Mouse (Mus musculus) kidney, embryonic 14.5 days (tissue): Measurements from ENCODE around the gene Ppp1r3c. TPM values are rescaled to one million over a fixed set of nuclear protein-coding genes. Genes with fewer than 3 reads are reported as not detected.

Experiments used
- ATAC-seq: fragments of 200-750 bp; cut with Nextera tagmentation; 2 replicates; pipeline ENCODE4 v1.8.0; 2017; ENCODE audit warnings: moderate number of reproducible peaks, mild to moderate bottlenecking, moderate TSS enrichment, moderate library complexity; ENCODE audit not compliant: low FRiP score, low TSS enrichment
- H3K27ac ChIP-seq: fragments of 300-500 bp; sonication (generic); 2 replicates; pipeline ENCODE4 v1.5.1; 2014; ENCODE audit warnings: low read depth, mild to moderate bottlenecking, low read length, moderate library complexity, mixed read lengths
- H3K27me3 ChIP-seq: fragments of 300-500 bp; sonication (generic); 2 replicates; pipeline ENCODE4 v1.6.1; 2014; ENCODE audit warnings: mild to moderate bottlenecking, low read length; ENCODE audit not compliant: control insufficient read depth, insufficient read depth
- H3K36me3 ChIP-seq: fragments of 300-500 bp; sonication (generic); 2 replicates; pipeline ENCODE4 v1.6.1; 2014; ENCODE audit warnings: low read length, mixed read lengths; ENCODE audit not compliant: control insufficient read depth, insufficient read depth
- H3K4me1 ChIP-seq: fragments of 300-500 bp; sonication (generic); 2 replicates; pipeline ENCODE4 v1.6.1; 2014; ENCODE audit warnings: low read length, mixed read lengths; ENCODE audit not compliant: control insufficient read depth, insufficient read depth
- H3K4me2 ChIP-seq: fragments of 300-500 bp; sonication (generic); replicated peaks from 2 replicates; pipeline ENCODE4 v1.6.1; 2014; ENCODE audit warnings: low read depth, mild to moderate bottlenecking, low read length
- H3K4me3 ChIP-seq: fragments of 300-500 bp; sonication (generic); 2 replicates; pipeline ENCODE4 v1.5.1; 2014; ENCODE audit warnings: mild to moderate bottlenecking, low read length
- H3K9ac ChIP-seq: fragments of 300-500 bp; sonication (generic); 2 replicates; pipeline ENCODE4 v1.6.1; 2014; ENCODE audit warnings: low read depth, mild to moderate bottlenecking, low read length, moderate library complexity
- H3K9me3 ChIP-seq: fragments of 300-500 bp; sonication (generic); 2 replicates; pipeline ENCODE4 v1.6.1; 2016; ENCODE audit warnings: low read length; ENCODE audit not compliant: control insufficient read depth
- WGBS: fragments of 180-500 bp; shearing (Covaris S2); extraction: QIAGEN DNeasy Blood & Tissue Kit; methylation state at CpG from one replicate; pipeline ENCODE4 v1.1.7; 2014; 5-methylcytosine and 5-hydroxymethylcytosine counted together
- polyA plus RNA-seq: library from polyadenylated mRNA; unstranded; fragments of >200 nt; fragmentation: Nextera tagmentation; extraction: Ambion mirVana; gene quantifications from 2 replicates; pipeline ENCODE4 v1.2.1, GENCODE M21; 2014

The Ppp1r3c gene
- polyA plus RNA-seq, 1 experiment from 2014 or later = 16.7 TPM

DNA sequence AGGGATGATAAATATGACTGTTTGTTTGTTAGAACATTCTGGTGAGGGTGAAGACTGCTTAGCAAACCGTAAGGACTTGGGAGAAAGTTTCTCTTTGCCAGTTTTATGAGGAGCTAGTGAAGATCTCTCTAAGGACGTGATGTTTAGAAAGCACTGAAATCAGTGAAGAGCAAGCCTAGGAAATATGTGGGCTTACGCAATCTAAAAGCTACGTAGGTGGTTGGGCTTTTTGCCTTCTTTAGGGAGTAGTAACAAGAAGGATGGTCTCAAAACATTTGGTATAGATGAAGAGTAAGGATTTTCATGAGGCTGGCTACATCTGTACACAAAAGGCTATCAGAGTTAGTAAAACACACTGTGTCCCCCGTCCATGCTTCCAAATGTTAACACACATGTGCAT, 28.0 kb upstream of the Ppp1r3c start:
- H3K4me1 ChIP-seq = no peaks in the 10 kb centered on the region

DNA sequence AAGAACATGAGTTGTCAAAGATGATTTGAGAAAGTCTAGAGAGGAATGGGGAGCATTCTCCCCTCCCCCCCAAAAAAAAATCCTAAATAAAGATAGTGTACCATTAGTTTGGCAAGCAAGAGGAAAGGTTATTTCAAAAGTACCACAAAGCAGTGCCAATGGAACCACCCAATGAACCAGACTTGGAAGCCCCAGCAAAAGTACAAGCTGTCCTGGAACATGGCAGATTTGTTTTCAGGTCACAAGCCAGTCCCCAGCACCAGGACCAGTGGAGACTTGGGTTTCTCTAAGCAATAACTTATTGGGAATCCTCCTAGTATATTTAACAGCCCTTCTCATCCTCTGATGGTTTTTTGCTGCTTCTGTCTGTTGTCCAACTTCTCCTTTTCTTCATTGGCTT, 12.5 kb upstream of the Ppp1r3c start:
- no peak overlapping the region for H3K4me2 ChIP-seq
- no peaks in the 10 kb centered on the region for H3K27me3 ChIP-seq
- H3K4me1 ChIP-seq = no peaks in the 10 kb centered on the region
- ATAC-seq = no peak
- no peaks in the 10 kb centered on the region for H3K9me3 ChIP-seq
- H3K4me3 ChIP-seq = no peak overlapping the region
- no peaks in the 10 kb centered on the region for H3K36me3 ChIP-seq
- no peak overlapping the region for H3K27ac ChIP-seq
- no peak overlapping the region for H3K9ac ChIP-seq

More for the DNA sequence above, 28.0 kb upstream of the Ppp1r3c start:
- ATAC-seq = no peak
- 70% methylated on average over 5 of the region's 5 CpGs for WGBS
- Histone ChIP-seq H3K4me2 (no peak overlapping the region), H3K4me3 (no peak overlapping the region), H3K36me3 (no peaks in the 10 kb centered on the region), H3K9me3 (no peaks in the 10 kb centered on the region), H3K27ac (no peak overlapping the region), H3K27me3 (no peaks in the 10 kb centered on the region), H3K9ac (no peak overlapping the region)

DNA sequence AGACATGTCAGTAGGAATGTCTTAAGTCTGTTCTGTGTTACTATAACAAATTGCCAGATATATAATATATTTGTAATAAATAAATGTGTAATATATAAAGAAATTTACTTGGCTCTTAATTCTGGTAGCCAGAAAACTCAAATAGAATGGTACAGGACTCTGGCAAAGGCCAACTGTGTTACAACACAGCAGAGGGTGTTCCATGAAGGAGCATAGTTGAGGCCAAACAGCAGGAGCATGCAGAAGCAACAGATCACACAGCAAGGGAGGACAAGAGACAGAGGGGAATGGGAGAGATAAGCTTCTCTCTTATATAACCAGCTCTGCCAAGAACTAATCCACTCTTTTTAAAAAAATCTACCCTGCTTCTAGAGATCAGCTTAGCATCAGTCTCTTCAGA, 5.9 kb upstream of the Ppp1r3c start:
- H3K9me3 ChIP-seq = no peaks in the 10 kb centered on the region
- H3K27me3 ChIP-seq = no peaks in the 10 kb centered on the region
- no peak overlapping the region for H3K4me2 ChIP-seq
- no peak for ATAC-seq
- H3K4me3 ChIP-seq = no peak overlapping the region
- H3K27ac ChIP-seq = no peak overlapping the region
- no peak overlapping the region for H3K9ac ChIP-seq
- H3K4me1 ChIP-seq = no peaks in the 10 kb centered on the region
- no peaks in the 10 kb centered on the region for H3K36me3 ChIP-seq

DNA sequence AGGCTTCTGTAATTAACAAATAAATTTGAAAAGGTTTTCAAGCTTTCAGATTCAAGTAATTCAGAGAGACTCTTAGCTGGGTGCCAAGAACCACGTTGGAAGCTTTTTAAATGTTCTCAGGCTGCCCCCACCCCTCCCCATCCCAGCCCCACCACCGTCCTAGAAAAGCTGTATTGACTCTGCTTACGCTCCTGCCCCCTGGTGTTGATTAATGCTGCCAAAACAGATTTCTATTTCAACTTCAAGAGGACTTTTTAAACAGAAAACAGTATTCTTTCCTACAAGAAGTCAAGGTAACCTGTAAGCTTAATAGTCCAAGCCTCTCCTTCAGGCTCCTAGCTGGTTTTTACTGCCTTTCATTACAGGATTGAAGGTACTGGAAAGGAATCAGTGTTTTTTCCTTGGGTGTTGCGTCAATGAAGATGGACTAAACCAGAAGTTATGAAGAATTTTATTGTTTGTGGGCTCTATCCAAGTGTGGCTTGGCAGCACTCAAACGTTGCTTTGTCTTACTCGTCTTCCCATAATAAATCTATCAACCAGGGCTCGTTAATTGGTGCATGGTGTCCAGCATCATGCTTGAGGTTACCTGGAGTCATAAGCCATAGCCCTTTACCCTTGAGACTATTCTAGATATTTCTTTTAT, 3.2 kb upstream of the Ppp1r3c start:
- no peaks in the 10 kb centered on the region for H3K4me1 ChIP-seq
- no peaks in the 10 kb centered on the region for H3K9me3 ChIP-seq
- no peaks in the 10 kb centered on the region for H3K36me3 ChIP-seq
- H3K27ac ChIP-seq = no peak overlapping the region
- ATAC-seq = no peak
- H3K4me2 ChIP-seq = no peak overlapping the region
- no peaks in the 10 kb centered on the region for H3K27me3 ChIP-seq
- no peak overlapping the region for H3K9ac ChIP-seq
- no peak overlapping the region for H3K4me3 ChIP-seq
- 42% methylated on average over 7 of the region's 7 CpGs for WGBS

DNA sequence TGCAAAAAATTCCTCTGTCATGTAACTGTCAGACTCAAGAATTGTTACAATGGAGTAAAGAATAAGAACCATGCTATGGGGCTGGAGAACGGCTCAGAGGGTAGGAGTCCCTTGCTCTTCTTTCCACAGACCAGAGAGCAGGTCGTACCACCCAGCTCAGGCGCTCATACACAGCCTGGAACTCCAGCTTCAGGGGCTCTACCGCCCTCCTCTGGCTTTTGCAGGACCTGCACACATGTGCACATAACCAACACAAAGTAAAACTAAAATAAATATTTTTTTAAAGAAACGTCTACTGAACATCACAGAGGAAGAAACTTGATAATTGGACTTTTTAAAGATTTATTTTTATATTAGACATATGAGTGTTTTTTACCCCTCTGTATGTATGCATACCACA, 1.6 kb upstream of the Ppp1r3c start:
- Histone ChIP-seq H3K36me3 (no peaks in the 10 kb centered on the region; the same call in 1 of the 2 replicates), H3K27me3 (no peaks in the 10 kb centered on the region), H3K27ac (no peak overlapping the region), H3K9ac (no peak overlapping the region), H3K4me2 (no peak overlapping the region), H3K9me3 (no peaks in the 10 kb centered on the region), H3K4me1 (no peaks in the 10 kb centered on the region), H3K4me3 (no peak overlapping the region)
- ATAC-seq = no peak
- WGBS = 82% methylated on average over 5 of the region's 5 CpGs

DNA sequence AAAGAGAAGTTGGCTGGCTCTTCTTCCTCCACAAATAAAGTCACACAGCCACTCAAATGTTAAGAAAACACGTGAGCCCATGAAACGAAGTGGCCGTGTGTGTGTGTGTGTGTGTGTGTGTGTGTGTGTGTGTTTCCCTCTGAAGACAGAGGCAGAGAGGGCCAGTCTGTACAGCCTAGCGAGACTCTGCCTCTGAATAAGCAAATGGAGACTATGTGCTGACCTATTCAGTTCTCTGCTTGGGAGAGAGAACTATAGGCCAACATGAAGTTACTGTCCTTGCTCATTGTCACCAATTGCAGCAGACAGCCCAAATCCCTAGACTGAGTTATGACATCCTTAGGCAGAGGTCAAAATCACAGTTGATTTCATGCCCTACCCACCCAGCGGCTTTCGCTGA, 634 bp upstream of the Ppp1r3c start:
- H3K36me3 ChIP-seq = no peaks in the 10 kb centered on the region; the same call in 1 of the 2 replicates
- H3K4me1 ChIP-seq = no peaks in the 10 kb centered on the region
- WGBS = 24% methylated on average over 6 of the region's 6 CpGs
- peak overlapping the region; percentile 70 for H3K9ac ChIP-seq
- H3K27ac ChIP-seq = peak overlapping the region; percentile 90
- H3K9me3 ChIP-seq = no peaks in the 10 kb centered on the region
- peak; percentile 62 for ATAC-seq
- H3K4me3 ChIP-seq = peak overlapping the region; percentile 41
- no peaks in the 10 kb centered on the region for H3K27me3 ChIP-seq
- H3K4me2 ChIP-seq = peak overlapping the region; percentile 60

DNA sequence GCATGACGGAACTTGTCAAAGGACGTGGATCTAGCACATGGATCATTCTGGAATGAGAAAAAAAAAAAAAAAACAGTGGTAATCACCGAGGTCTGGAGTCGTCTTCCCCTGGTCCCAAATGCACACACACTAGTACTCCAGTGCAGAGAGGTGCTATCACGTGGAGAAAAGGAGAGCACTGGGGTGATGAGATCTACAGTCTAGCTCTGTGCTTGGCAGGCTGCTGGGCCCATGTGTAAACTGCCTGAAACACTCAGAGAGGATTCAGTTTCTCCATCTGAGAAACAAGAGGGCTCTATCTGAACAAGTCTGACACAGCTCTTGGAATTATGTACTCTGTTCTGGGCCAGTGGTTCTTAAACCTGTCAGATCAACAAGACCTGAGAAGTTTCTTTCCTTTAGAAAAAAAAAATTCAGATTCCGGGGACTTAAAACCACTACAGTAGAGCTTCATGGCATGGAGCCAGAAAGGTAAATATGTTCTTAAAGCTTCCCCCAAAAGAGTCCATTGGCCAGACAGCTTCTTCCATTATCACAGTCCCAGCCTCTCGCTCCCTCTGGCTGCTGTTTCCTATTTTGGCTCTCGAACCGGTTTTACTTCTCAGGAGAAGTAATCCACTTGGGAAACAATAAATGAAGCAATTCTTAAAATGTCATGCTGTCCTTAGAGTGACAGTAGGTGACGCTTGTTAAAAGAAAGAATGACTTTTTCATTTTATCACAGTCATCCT, 2.0 kb downstream of the Ppp1r3c start:
- ATAC-seq = no peak

DNA sequence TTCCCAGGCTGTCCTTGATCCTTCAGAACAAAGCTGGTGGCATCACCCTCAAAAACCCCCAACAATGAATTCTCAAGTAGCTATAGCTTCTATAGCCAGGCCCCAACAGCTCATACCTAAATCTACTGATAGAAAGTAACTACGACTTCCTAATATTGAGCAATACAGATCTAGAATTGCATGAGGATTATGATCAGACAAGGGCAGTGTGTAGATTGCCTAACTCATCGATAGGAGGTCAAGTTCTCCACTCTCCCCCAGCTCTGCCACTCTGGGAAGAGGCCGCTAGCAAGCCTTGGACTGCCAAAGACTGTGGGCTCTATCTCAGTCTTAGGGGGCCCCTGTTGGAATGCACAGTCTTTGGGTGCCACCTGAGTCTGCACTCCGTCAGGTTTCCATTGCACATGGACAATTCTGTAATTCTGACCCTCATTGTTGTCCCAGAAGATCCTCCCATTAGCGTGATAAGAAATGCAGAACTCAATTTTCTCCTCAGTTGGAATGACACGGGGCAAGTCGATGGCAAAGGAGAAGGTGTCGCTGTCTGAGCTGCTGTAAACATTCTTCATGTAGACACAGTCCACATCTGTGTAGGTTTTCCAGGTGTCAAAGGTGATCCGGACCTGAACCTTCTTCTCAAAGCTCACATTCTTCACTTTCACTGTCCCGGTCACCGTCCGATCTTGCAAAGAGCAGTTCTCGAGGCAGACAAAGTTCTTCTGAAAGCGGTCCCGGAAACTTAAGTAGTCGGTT, 3.1 kb downstream of the Ppp1r3c start:
- ATAC-seq = no peak
- H3K27ac ChIP-seq = no peak overlapping the region
- H3K9ac ChIP-seq = no peak overlapping the region
- H3K9me3 ChIP-seq = no peaks in the 10 kb centered on the region
- no peak overlapping the region for H3K4me2 ChIP-seq
- H3K36me3 ChIP-seq = no peaks in the 10 kb centered on the region; the same call in 1 of the 2 replicates
- H3K4me1 ChIP-seq = no peaks in the 10 kb centered on the region
- 95% methylated on average over 16 of the region's 16 CpGs for WGBS
- no peak overlapping the region for H3K4me3 ChIP-seq
- no peaks in the 10 kb centered on the region for H3K27me3 ChIP-seq

More for the DNA sequence above, 2.0 kb downstream of the Ppp1r3c start:
- Histone ChIP-seq H3K27me3 (no peaks in the 10 kb centered on the region), H3K4me3 (no peak overlapping the region), H3K36me3 (no peaks in the 10 kb centered on the region; the same call in 1 of the 2 replicates), H3K4me2 (peak overlapping the region; percentile 6), H3K9ac (no peak overlapping the region), H3K9me3 (no peaks in the 10 kb centered on the region), H3K4me1 (no peaks in the 10 kb centered on the region), H3K27ac (no peak overlapping the region)
- WGBS = 80% methylated on average over 10 of the region's 10 CpGs

DNA sequence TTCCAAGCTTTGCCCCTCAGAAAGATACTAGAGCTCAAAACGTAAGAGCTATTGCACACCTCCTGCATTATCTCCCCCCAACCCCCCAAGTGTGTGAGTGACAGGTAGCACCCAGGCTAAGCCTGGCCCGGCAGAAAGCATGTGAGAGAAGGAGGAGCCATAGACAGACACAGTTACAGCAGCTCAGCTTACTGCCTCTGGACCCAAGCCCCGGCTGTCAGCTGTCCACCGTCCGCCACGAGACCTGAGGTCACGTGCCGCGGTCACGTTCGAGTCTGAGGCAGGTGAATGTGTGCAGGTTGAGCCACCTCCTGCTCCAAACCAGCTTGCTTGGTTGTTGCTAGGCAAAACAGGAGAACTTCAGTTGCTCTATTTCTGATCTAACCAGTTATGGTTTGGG, 5.1 kb downstream of the Ppp1r3c start:
- no peak; the same call in 1 of the 2 replicates for ATAC-seq
- WGBS = 84% methylated on average over 11 of the region's 11 CpGs
- Histone ChIP-seq H3K27ac (no peak overlapping the region), H3K27me3 (no peaks in the 10 kb centered on the region), H3K9ac (no peak overlapping the region), H3K4me2 (no peak overlapping the region), H3K4me1 (no peaks in the 10 kb centered on the region), H3K4me3 (no peak overlapping the region), H3K36me3 (no peaks in the 10 kb centered on the region; the same call in 1 of the 2 replicates), H3K9me3 (no peaks in the 10 kb centered on the region)
